10 mouse cellular contexts compared by ENCODE assay signal in genomic region chr8:10926518-10926915, GRCm38 (mm10).
A peak's percentile ranks its signal among the peaks of the same experiment; 100 is the strongest.
DNase-seq lines count a peak whose midpoint lies in the region; ATAC-seq and TF ChIP-seq lines count a peak whose summit lies in the region.
"Had no signal": no experiment of that assay in that cellular context is flagged by ENCODE, and none has a peak within 500 bp of the region (broad histone marks: within the 10 kb centered on the region; RNA-seq: fewer than 3 reads in every experiment).

No protein-coding gene starts in this region.

- TF ChIP-seq CTCF in brain, embryonic 14.5 days (IDR thresholded peaks at IDR 0.05; ENCODE audit: borderline replicate concordance, extremely low read depth, insufficient read depth, insufficient read length): no peak
- no peak for TF ChIP-seq CTCF in kidney, adult 2 months (conservative IDR thresholded peaks at IDR 0.05; ENCODE audit: insufficient read depth, insufficient read length, low read depth, low read length)

- no peak for TF ChIP-seq POLR2A in brain, embryonic 14.5 days (IDR thresholded peaks at IDR 0.05; ENCODE audit: borderline replicate concordance, extremely low read depth, insufficient read depth, insufficient read length, poor library complexity, severe bottlenecking)
- TF ChIP-seq POLR2A in kidney, adult 2 months (IDR thresholded peaks at IDR 0.05; ENCODE audit: low read depth, low read length): no peak

- no peaks in the 10 kb centered on the region for H3K9me3 ChIP-seq in kidney, embryonic 16.5 days (ENCODE audit: low read length)
- H3K9me3 ChIP-seq in heart, embryonic 14.5 days (ENCODE audit: control insufficient read depth, low read length): no peaks in the 10 kb centered on the region
- no peaks in the 10 kb centered on the region for H3K9me3 ChIP-seq in midbrain, embryonic 10.5 days (replicated peaks)
- H3K9me3 ChIP-seq: neural tube, embryonic 13.5 days had no signal

- peak overlapping the region; percentile 97 for H3K27ac ChIP-seq in kidney, embryonic 16.5 days (ENCODE audit: low read length)
- peak overlapping the region; percentile 46 to 89; a peak in 1 of 4 replicates for H3K27ac ChIP-seq in heart, embryonic 14.5 days (replicated peaks in 1 of 2; ENCODE audit: control insufficient read depth in 1 of 2, insufficient read depth in 1 of 2, low read depth in 2 of 2, low read length in 2 of 2)
- peak overlapping the region; percentile 90 for H3K27ac ChIP-seq in midbrain, embryonic 10.5 days (replicated peaks)
- no peak overlapping the region for H3K27ac ChIP-seq in kidney, adult 2 months (ENCODE audit: insufficient read depth, low read depth, low read length)

- peak overlapping the region; percentile 55; the same call in 1 of the 2 replicates for H3K9ac ChIP-seq in kidney, embryonic 16.5 days (replicated peaks; ENCODE audit: low read length)
- 0 out of 2 replicates have a peak overlapping the region, but pooled peaks have one; percentile 65 for H3K9ac ChIP-seq in heart, embryonic 14.5 days (ENCODE audit: low read length)

- H3K36me3 ChIP-seq in kidney, embryonic 16.5 days (ENCODE audit: insufficient read depth, low read length): no peaks in the 10 kb centered on the region
- no peaks in the 10 kb centered on the region for H3K36me3 ChIP-seq in heart, embryonic 14.5 days (ENCODE audit: control insufficient read depth, insufficient read depth, low read length)
- no peaks in the 10 kb centered on the region for H3K36me3 ChIP-seq in midbrain, embryonic 10.5 days
- no peaks in the 10 kb centered on the region for H3K36me3 ChIP-seq in kidney, adult 2 months (ENCODE audit: control insufficient read depth, insufficient read depth, low read length)
- H3K36me3 ChIP-seq: neural tube, embryonic 13.5 days had no signal

- H3K27me3 ChIP-seq in kidney, embryonic 16.5 days (ENCODE audit: insufficient read depth, low read length): peaks cover 15% of the 10 kb centered on the region
- H3K27me3 ChIP-seq in heart, embryonic 14.5 days (ENCODE audit: control insufficient read depth, insufficient read depth, low read length): peaks cover 4% of the 10 kb centered on the region
- peaks cover 51% of the 10 kb centered on the region for H3K27me3 ChIP-seq in midbrain, embryonic 10.5 days (ENCODE audit: low read depth, poor library complexity, severe bottlenecking)
- no peaks in the 10 kb centered on the region for H3K27me3 ChIP-seq in kidney, adult 2 months (replicated peaks; ENCODE audit: control insufficient read depth, insufficient read depth, low read length)

- no peak overlapping the region for H3K4me3 ChIP-seq in kidney, embryonic 16.5 days (ENCODE audit: low read length)
- H3K4me3 ChIP-seq in heart, embryonic 14.5 days (ENCODE audit: control insufficient read depth in 1 of 2, insufficient read depth in 1 of 2, low read depth in 1 of 2, low read length in 2 of 2): no peak overlapping the region
- H3K4me3 ChIP-seq in midbrain, embryonic 10.5 days: peak overlapping the region; percentile 37
- H3K4me3 ChIP-seq in kidney, adult 2 months (ENCODE audit: insufficient read depth, low read depth, low read length): no peak overlapping the region
- H3K4me3 ChIP-seq: neural tube, embryonic 13.5 days had no signal

- ATAC-seq in kidney, embryonic 16.5 days (ENCODE audit: low FRiP score, low TSS enrichment): no peak
- no peak for ATAC-seq in heart, embryonic 14.5 days (ENCODE audit: insufficient number of reproducible peaks, insufficient read depth, low FRiP score, low read depth)

- H3K4me1 ChIP-seq in kidney, embryonic 16.5 days (ENCODE audit: insufficient read depth, low read length): peaks cover 68% of the 10 kb centered on the region
- H3K4me1 ChIP-seq in heart, embryonic 14.5 days (ENCODE audit: control insufficient read depth in 2 of 2, insufficient read depth in 2 of 2, low read length in 2 of 2): peaks cover 58 to 59% of the 10 kb centered on the region in 2 experiments
- peaks cover 77% of the 10 kb centered on the region for H3K4me1 ChIP-seq in midbrain, embryonic 10.5 days
- peaks cover 7% of the 10 kb centered on the region for H3K4me1 ChIP-seq in kidney, adult 2 months (ENCODE audit: control insufficient read depth, insufficient read depth, low read length)

- peak overlapping the region; percentile 41; the same call in 1 of the 2 replicates for H3K4me2 ChIP-seq in kidney, embryonic 16.5 days (replicated peaks; ENCODE audit: low read depth, low read length)
- no peak overlapping the region for H3K4me2 ChIP-seq in heart, embryonic 14.5 days (ENCODE audit: low read length)

- no peak for DNase-seq in kidney, adult 9 months
- DNase-seq in brain, embryonic 14.5 days (ENCODE audit: low read depth): peak; percentile 59
- no peak for DNase-seq in midbrain, embryonic 10.5 days (ENCODE audit: low spot score)
- no peak for DNase-seq in embryo, embryonic 9.5 days (ENCODE audit: extremely low spot score)
- DNase-seq in kidney, adult 2 months: no peak
- DNase-seq in adrenal gland, postnatal 4 days (ENCODE audit: low spot score in 2 of 2): no peak
- DNase-seq: cerebellum, adult 18-20 months had no signal
